Mouse (Mus musculus) kidney, embryonic 15.5 days (tissue): ENCODE data around the gene Zp1. TPM values are rescaled to one million over a fixed set of nuclear protein-coding genes. Genes with fewer than 3 reads are reported as not detected.

ENCODE experiments used
- ATAC-seq: fragments of 200-750 bp; cut with Nextera tagmentation; replicated peaks from 2 replicates; pipeline ENCODE4 v1.8.0; 2017; ENCODE audit warnings: moderate TSS enrichment; ENCODE audit not compliant: low FRiP score
- H3K27ac ChIP-seq: fragments of 300-500 bp; sonication (generic); 2 replicates; pipeline ENCODE4 v1.5.1; 2015; ENCODE audit warnings: mild to moderate bottlenecking, inconsistent platforms
- H3K27me3 ChIP-seq: fragments of 300-500 bp; sonication (generic); 2 replicates; pipeline ENCODE4 v1.6.1; 2015; ENCODE audit warnings: inconsistent platforms
- H3K36me3 ChIP-seq: fragments of 300-500 bp; sonication (generic); 2 replicates; pipeline ENCODE4 v1.6.1; 2015; ENCODE audit warnings: inconsistent platforms
- H3K4me1 ChIP-seq: fragments of 300-500 bp; sonication (generic); 2 replicates; pipeline ENCODE4 v1.6.1; 2015; ENCODE audit warnings: inconsistent platforms
- H3K4me2 ChIP-seq: fragments of 300-500 bp; sonication (generic); 2 replicates; pipeline ENCODE4 v1.6.1; 2015; ENCODE audit warnings: moderate library complexity, mild to moderate bottlenecking, inconsistent platforms
- H3K4me3 ChIP-seq: fragments of 300-500 bp; sonication (generic); replicated peaks from 2 replicates; pipeline ENCODE4 v1.5.1; 2015; ENCODE audit warnings: mild to moderate bottlenecking, inconsistent platforms
- H3K9ac ChIP-seq: fragments of 300-500 bp; sonication (generic); 2 replicates; pipeline ENCODE4 v1.6.1; 2015; ENCODE audit warnings: mild to moderate bottlenecking, inconsistent platforms
- H3K9me3 ChIP-seq: fragments of 300-500 bp; sonication (generic); replicated peaks from 2 replicates; pipeline ENCODE4 v1.6.1; 2016; ENCODE audit warnings: inconsistent platforms
- WGBS: fragments of 180-500 bp; shearing (Covaris S2); methylation state at CpG from one replicate; pipeline ENCODE4 v1.1.7; 2015; ENCODE audit warnings: mixed read lengths; 5-methylcytosine and 5-hydroxymethylcytosine counted together
- polyA plus RNA-seq: library from polyadenylated mRNA; unstranded; fragments of >200 nt; fragmentation: Nextera tagmentation; extraction: Ambion mirVana; gene quantifications from 2 replicates; pipeline ENCODE4 v1.2.1, GENCODE M21; 2015

The Zp1 gene
- polyA plus RNA-seq, 1 experiment from 2014 or later, result not detected

DNA sequence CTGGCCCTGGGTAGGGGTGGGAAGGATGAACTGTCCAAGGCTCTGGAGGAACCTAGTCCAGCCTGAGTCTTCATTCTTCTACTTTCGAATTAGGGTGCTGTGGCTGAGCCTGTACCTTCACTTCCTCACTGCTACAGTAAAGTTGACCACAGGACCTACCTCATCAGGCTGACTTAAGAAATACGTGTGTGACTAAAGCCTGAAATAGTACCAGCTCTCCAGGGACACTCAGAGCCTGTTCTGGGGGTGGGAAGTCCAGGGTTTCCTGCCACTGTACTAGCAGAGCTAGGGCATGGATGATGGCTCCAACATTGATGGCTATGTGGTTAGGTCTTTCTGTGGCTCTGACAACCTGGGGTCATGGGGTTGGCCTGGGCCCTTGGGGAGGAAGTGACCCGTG, 23.5 kb upstream of the Zp1 start:
- Histone ChIP-seq H3K27me3 (no peaks in the 10 kb centered on the region), H3K4me3 (no peak overlapping the region), H3K9me3 (no peaks in the 10 kb centered on the region), H3K4me2 (no peak overlapping the region), H3K9ac (no peak overlapping the region), H3K4me1 (peaks cover 35% of the 10 kb centered on the region), H3K27ac (no peak overlapping the region), H3K36me3 (peaks cover 39% of the 10 kb centered on the region)
- WGBS, result 85% methylated on average over 3 of the region's 3 CpGs
- ATAC-seq, result no peak

DNA sequence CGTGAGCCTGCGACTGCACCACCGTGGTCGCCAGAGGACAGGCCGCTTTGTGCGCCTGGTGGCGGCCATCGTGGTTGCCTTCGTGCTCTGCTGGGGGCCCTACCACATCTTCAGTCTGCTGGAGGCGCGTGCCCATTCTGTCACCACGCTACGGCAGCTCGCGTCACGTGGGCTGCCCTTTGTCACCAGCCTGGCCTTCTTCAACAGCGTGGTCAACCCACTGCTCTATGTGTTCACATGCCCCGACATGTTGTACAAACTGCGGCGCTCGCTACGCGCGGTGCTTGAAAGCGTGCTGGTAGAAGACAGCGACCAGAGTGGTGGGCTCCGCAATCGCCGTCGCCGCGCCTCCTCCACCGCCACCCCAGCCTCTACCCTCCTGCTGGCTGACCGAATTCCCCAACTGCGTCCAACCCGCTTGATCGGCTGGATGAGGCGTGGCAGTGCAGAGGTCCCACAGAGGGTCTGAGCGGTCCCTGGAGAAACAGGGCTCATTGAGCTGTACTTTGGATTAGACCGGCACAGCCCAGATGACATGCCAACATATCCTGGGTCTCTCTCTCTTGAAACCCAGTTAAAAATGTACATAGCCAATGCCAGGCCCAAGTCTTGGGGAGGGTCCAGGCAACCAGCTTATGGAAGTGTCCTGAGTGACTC, 20.5 kb upstream of the Zp1 start:
- peak; percentile 74 for ATAC-seq

DNA sequence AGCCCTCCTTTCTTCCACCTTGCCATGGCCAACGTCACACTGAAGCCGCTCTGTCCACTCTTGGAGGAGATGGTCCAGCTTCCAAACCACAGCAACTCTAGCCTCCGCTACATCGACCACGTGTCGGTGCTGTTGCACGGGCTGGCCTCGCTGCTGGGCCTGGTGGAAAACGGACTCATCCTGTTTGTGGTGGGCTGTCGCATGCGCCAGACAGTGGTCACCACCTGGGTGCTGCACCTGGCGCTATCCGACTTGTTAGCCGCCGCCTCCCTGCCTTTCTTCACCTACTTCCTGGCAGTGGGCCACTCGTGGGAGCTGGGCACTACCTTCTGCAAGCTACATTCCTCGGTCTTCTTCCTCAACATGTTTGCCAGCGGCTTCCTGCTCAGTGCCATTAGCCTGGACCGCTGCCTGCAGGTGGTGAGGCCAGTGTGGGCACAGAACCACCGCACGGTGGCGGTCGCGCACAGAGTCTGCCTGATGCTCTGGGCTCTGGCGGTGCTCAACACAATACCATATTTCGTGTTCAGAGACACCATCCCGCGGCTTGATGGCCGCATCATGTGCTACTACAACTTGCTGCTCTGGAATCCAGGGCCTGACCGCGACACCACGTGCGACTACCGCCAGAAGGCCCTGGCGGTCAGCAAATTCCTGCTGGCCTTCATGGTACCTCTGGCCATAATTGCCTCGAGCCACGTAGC, 19.8 kb upstream of the Zp1 start:
- no peaks in the 10 kb centered on the region for H3K9me3 ChIP-seq
- ATAC-seq, result peak; percentile 90
- peaks cover 13% of the 10 kb centered on the region for H3K4me1 ChIP-seq
- no peaks in the 10 kb centered on the region for H3K27me3 ChIP-seq
- H3K27ac ChIP-seq, result no peak overlapping the region
- H3K9ac ChIP-seq, result peak overlapping the region; percentile 46
- WGBS, result 18% methylated on average over 37 of the region's 37 CpGs
- H3K4me3 ChIP-seq, result peak overlapping the region; percentile 41
- H3K36me3 ChIP-seq, result peaks cover 35% of the 10 kb centered on the region
- H3K4me2 ChIP-seq, result peak overlapping the region; percentile 87

More for the DNA sequence above, 20.5 kb upstream of the Zp1 start:
- Histone ChIP-seq H3K4me2 (peak overlapping the region; percentile 87), H3K9ac (peak overlapping the region; percentile 46), H3K4me1 (peaks cover 13% of the 10 kb centered on the region), H3K27ac (no peak overlapping the region), H3K9me3 (no peaks in the 10 kb centered on the region), H3K27me3 (no peaks in the 10 kb centered on the region), H3K36me3 (peaks cover 38% of the 10 kb centered on the region), H3K4me3 (peak overlapping the region; percentile 41)
- WGBS, result 2% methylated on average over 40 of the region's 40 CpGs

DNA sequence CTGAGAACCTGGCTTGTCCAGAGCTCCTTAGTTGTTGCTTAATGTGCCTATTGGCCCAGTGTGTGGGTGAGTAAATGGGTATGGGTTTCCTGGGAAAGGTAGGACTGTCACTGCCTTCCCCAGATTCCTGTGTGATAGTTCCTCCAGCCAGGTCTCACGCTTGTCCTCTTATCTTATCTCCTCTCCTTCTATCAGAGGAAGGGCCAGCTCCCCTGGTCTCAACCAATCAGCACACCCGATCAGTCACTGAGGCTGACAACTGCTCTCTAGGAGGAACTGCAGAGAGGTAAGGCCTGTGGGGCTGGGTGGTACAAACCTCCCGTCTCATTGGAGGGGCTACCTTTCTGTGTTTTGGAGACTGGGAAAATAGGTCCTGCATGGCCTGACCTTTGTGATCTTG, 18.3 kb upstream of the Zp1 start:
- Histone ChIP-seq H3K9ac (no peak overlapping the region), H3K4me1 (peaks cover 13% of the 10 kb centered on the region), H3K27ac (no peak overlapping the region), H3K27me3 (no peaks in the 10 kb centered on the region), H3K4me2 (no peak overlapping the region), H3K9me3 (no peaks in the 10 kb centered on the region), H3K4me3 (no peak overlapping the region), H3K36me3 (peaks cover 21% of the 10 kb centered on the region)
- no peak for ATAC-seq
- 66% methylated on average over 3 of the region's 3 CpGs for WGBS

DNA sequence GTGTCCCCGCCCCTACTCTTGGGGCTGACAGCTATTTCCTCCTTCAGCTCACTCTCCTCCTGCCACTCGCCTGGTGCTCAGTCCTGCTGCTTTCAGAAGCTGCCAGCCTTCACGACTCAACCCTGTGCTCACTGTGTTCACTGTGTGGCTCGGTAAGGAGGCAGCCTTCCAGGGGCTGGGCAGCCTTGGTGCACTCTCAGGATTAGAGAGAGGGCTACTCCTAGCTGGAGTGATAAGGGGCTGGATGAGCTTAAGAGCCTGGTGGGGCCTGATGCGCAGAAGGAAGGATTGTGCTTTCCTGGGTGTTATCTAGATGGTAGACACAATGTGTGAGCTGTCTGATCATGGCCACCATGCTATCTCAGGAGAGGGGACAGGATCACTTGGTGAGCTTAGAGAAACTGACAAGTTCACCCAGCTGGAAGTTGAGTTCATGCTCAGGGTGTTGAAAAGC, 16.7 kb upstream of the Zp1 start, which contains the start of gene Ptgdr2:
Ptgdr2 (plus strand) TSS at position 51 of the 454 bp plus-strand sequence.
- Histone ChIP-seq H3K27me3 (no peaks in the 10 kb centered on the region), H3K27ac (no peak within 1 kb of the TSS), H3K36me3 (peaks cover 4% of the 10 kb centered on the region), H3K9ac (no peak within 1 kb of the TSS), H3K4me1 (peaks cover 13% of the 10 kb centered on the region), H3K4me2 (no peak within 1 kb of the TSS), H3K9me3 (no peaks in the 10 kb centered on the region), H3K4me3 (no peak within 1 kb of the TSS)
- no peak for ATAC-seq
- WGBS, result 47% methylated on average over 5 of the region's 5 CpGs

DNA sequence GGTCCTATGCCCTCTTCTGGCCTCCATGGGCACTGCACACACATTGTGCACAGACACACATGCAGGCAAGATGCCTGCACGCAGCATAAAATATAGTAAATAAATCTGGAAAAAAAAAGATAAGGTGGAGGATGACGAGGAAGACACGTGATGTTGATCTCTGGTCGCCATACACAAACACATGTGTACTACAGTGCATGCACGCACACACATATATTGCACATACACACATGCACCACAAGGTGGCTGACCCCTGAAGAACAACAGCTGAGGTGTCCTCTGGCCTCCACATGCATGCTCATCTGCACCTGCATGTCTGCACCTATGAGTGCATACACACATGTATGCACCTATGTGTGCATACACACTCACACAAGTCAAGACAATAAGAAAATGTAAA, 15.6 kb upstream of the Zp1 start:
- H3K9ac ChIP-seq, result no peak overlapping the region
- ATAC-seq, result no peak
- H3K4me2 ChIP-seq, result no peak overlapping the region
- H3K27ac ChIP-seq, result no peak overlapping the region
- H3K36me3 ChIP-seq, result no peaks in the 10 kb centered on the region
- peaks cover 11% of the 10 kb centered on the region for H3K4me1 ChIP-seq
- H3K27me3 ChIP-seq, result no peaks in the 10 kb centered on the region
- H3K4me3 ChIP-seq, result no peak overlapping the region
- WGBS, result 86% methylated on average over 5 of the region's 5 CpGs
- H3K9me3 ChIP-seq, result no peaks in the 10 kb centered on the region

DNA sequence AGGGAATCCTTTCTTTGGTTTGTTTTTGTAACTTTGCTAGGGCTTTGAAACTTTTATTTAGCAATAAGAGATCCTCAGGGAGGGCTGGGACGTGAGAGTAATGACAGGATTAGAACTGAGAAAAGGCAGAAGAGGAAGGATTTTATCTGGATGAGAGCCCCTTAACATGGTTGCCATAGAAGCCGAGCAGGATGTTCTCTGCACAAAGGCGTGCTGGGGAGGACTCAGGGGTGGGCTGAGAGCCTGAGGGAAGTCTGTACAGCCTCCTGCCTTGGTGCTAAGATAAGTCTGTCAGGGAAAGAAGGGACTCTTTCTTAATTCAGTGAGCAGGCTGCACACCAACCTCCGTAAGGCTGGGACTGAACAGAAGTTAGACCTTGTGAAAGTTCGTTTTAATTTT, 14.6 kb upstream of the Zp1 start:
- Histone ChIP-seq H3K27me3 (no peaks in the 10 kb centered on the region), H3K27ac (no peak overlapping the region), H3K4me1 (peaks cover under 1% of the 10 kb centered on the region; the same call in 1 of the 2 replicates), H3K4me3 (no peak overlapping the region), H3K4me2 (no peak overlapping the region), H3K9ac (no peak overlapping the region), H3K36me3 (no peaks in the 10 kb centered on the region), H3K9me3 (no peaks in the 10 kb centered on the region)
- ATAC-seq, result no peak
- WGBS, result 62% methylated on average over 5 of the region's 5 CpGs

DNA sequence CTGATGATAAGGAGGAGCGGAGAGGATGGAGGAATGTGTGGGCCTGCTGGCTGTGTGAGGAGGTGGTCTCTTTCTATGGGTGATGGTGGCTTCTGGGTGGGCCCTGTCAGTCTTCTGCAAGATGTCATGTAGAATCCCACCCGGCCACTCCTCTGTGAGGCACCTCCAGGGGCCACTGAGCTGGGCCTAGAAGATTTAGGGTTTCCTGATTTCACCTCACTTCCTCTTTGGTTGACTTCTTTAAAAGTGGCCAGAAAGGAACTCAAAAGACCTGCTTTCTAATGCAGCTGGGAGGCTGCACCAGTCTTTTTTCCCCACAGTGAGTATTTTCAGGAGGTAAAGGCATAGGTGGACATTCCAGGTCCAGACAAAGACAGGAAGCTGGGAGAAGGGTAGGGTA, 10.2 kb upstream of the Zp1 start:
- Histone ChIP-seq H3K4me3 (no peak overlapping the region), H3K9ac (no peak overlapping the region), H3K9me3 (no peaks in the 10 kb centered on the region), H3K27me3 (no peaks in the 10 kb centered on the region), H3K36me3 (no peaks in the 10 kb centered on the region), H3K4me2 (no peak overlapping the region), H3K27ac (no peak overlapping the region), H3K4me1 (peaks cover 17% of the 10 kb centered on the region)
- WGBS, result 78% methylated on average over 2 of the region's 2 CpGs
- ATAC-seq, result no peak

DNA sequence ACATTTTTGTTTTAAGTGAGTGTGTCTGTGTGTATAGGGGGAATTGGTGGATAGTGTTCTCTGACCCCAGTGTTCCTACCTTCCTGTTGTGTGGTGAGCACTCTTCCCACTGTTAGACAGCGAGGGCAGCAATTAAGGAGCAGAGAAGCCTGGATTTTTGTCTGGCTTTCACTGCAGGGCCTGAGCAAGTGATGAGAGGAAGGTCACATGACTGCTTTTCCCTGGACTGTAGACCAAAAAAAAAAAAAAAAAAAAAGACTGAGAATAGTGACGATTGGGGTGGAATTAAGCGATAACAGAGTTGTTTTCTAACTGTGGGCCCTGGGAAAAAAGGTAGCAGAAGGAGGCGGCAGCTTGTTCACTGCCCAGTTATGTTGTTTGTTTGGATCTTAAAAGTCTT, 6.2 kb upstream of the Zp1 start:
- no peak overlapping the region for H3K4me3 ChIP-seq
- H3K27me3 ChIP-seq, result no peaks in the 10 kb centered on the region
- peak overlapping the region; percentile 81 for H3K27ac ChIP-seq
- WGBS, result 37% methylated on average over 4 of the region's 4 CpGs
- ATAC-seq, result peak; percentile 48; the same call in 1 of the 2 replicates
- H3K9ac ChIP-seq, result no peak overlapping the region
- peak overlapping the region; percentile 28 for H3K4me2 ChIP-seq
- no peaks in the 10 kb centered on the region for H3K9me3 ChIP-seq
- H3K36me3 ChIP-seq, result no peaks in the 10 kb centered on the region
- peaks cover 22% of the 10 kb centered on the region for H3K4me1 ChIP-seq

DNA sequence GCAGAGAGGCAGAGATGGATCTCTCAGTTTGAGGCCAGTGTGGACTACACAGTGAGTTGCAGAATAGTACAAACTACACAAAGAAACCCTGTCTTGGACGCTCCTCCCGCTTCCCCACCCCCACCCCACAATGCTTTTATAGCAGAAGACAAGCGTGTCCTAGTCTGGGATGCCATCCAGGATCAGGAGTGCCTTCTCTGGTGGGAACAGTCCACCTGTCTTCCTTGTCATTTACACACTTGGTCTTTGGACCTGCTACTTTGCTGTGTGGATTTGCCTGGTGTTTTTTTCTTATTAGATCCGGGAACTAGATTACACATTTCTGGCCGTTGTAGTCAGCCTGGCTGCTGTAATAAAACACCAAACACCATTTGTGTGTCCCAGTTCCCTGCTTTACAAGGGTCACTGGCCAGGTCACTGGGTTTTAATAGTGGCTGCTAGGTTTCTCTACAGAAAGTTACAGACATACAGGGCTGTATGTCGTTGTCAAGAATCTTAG, 5.7 kb upstream of the Zp1 start:
- Histone ChIP-seq H3K27ac (peak overlapping the region; percentile 81), H3K4me1 (peaks cover 22% of the 10 kb centered on the region)

DNA sequence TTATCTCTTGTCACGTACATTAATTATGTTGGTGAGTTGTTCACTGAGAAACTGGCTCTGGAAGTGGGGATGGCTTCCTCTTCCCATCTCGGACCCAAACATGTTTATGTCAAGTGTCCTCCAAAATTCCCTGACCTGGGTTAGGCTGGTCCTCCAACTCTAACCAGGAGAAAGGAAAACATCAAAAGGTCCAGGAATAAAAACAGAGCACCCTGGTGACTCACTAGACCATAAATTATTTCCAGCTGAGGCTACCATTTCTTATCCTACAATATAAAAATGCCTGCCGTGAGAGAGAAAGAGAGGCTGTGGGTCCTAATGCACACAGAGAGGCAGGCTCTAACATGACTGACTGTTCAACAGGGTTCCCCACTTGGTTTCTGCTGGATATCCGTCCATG, 3.8 kb upstream of the Zp1 start:
- peak overlapping the region; percentile 22; the same call in 1 of the 2 replicates for H3K27ac ChIP-seq
- H3K36me3 ChIP-seq, result no peaks in the 10 kb centered on the region
- no peaks in the 10 kb centered on the region for H3K9me3 ChIP-seq
- no peak overlapping the region for H3K4me3 ChIP-seq
- no peaks in the 10 kb centered on the region for H3K27me3 ChIP-seq
- 25% methylated on average over 4 of the region's 4 CpGs for WGBS
- H3K4me2 ChIP-seq, result no peak overlapping the region
- no peak overlapping the region for H3K9ac ChIP-seq
- ATAC-seq, result no peak
- peaks cover 22% of the 10 kb centered on the region for H3K4me1 ChIP-seq

More for the DNA sequence above, 5.7 kb upstream of the Zp1 start:
- peak; percentile 55 for ATAC-seq
- Histone ChIP-seq H3K27me3 (no peaks in the 10 kb centered on the region), H3K9ac (no peak overlapping the region), H3K4me3 (no peak overlapping the region), H3K4me2 (peak overlapping the region; percentile 28), H3K9me3 (no peaks in the 10 kb centered on the region), H3K36me3 (no peaks in the 10 kb centered on the region)
- WGBS, result 27% methylated on average over 6 of the region's 6 CpGs

DNA sequence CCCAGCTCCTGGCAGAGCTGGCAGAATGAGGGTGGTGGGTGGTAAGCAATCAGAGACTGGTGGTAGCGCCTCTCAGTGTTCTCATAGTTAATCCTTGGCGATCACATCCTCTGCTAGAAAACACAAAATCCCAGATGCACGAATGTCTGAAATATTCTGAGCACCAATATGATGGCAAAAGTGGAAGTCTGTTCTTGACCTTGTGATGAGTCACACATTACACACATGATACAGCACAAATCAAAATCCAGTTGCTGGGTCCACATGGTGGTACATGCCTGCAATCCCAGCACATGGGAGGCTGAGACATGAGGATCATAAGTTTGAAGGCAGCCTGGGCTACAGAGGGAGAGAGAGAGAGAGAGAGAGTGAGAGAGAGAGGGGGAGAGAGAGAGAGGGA, 626 bp upstream of the Zp1 start:
- H3K4me1 ChIP-seq, result peaks cover 14% of the 10 kb centered on the region
- H3K36me3 ChIP-seq, result no peaks in the 10 kb centered on the region
- no peak overlapping the region for H3K27ac ChIP-seq
- no peak for ATAC-seq
- H3K9ac ChIP-seq, result no peak overlapping the region
- H3K27me3 ChIP-seq, result no peaks in the 10 kb centered on the region
- no peak overlapping the region for H3K4me3 ChIP-seq
- H3K9me3 ChIP-seq, result no peaks in the 10 kb centered on the region
- H3K4me2 ChIP-seq, result no peak overlapping the region
- WGBS, result 81% methylated on average over 3 of the region's 3 CpGs
